Mouse (Mus musculus) spleen, postnatal 4 days (tissue): ENCODE results near the gene Impdh2.
"Not testable (repeated sequence)": the region's sequence is repeated elsewhere in the genome, so short reads cannot be mapped to it uniquely, and the experiment has no call there.

Experiments
- DNase-seq, 2 experiments: peaks; one replicate each; pipeline ENCODE4 v3.0.0; 2022; ENCODE audit warnings: low spot score in 2 of 2

The Impdh2 gene

DNA sequence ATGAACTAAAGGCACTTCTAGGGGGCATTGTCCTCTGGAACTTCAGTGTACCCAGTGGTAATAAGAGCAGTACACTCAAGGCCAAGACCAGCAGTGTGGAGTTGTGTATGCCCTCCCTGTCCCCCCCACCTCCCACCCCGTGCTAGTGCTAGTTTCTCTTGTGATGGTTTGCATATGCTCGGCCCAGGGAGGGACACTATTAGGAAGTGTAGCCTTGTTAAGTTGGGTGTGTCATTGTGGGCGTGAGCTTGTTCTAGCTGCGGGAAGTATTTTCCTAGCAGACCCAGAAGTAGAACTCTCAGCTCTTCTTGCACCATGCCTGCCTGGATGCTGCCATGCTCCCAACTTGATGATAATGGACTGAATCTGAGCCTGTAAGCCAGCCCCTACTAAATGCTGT is 41.9 kb downstream of the Impdh2 start:
- no peak for DNase-seq

- not testable (repeated sequence) for DNase-seq
Observed at GRCm38 (mm10) chr9:108607929-108608328, 47.8 kb downstream of the Impdh2 start.

- DNase-seq: no peak
Observed at GRCm38 (mm10) chr9:108608889-108609288, 48.8 kb downstream of the Impdh2 start.

GRCm38 (mm10) chr9:108611488-108611887 is 51.4 kb downstream of the Impdh2 start:
- no peak for DNase-seq
